Mouse (Mus musculus): ENCODE results near the gene Tmprss4. TPM values are rescaled to one million over a fixed set of nuclear protein-coding genes. Genes with fewer than 3 reads are reported as not detected.

The Tmprss4 gene
- polyA plus RNA-seq, 1 experiment from 2014 or later, result 0.08 TPM

DNA sequence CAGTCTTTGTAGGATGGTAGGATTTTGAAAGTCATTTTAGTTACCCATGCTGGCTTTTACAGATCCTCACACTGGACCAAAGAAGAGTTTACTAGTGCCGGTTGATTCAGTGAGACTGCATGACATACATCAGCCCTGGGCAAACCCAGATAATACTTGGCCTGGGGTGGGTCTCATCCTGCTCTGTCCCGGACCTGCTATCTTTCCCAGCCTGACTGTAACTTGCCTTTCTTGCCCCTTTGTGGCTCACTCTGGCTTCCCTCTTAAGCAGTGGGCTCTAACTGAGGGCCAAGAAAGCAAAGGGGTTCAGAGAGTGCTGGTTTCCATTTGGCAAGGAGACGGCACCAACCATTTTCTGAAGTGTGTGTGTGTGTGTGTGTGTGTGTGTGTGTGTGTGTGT is 15.8 kb upstream of the Tmprss4 start:
- Histone ChIP-seq H3K4me3 (no peak overlapping the region), H3K9me3 (no peaks in the 10 kb centered on the region), H3K27me3 (replicated peaks) (0 out of 2 replicates have a peak, but pooled peaks cover 6% of the 10 kb centered on the region), H3K9ac (no peak overlapping the region), H3K4me1 (no peaks in the 10 kb centered on the region), H3K27ac (no peak overlapping the region), H3K4me2 (replicated peaks) (no peak overlapping the region), H3K36me3 (no peaks in the 10 kb centered on the region)
- no peak for ATAC-seq (ENCODE audit: low FRiP score, low read depth)
- 83% methylated on average over 3 of the region's 3 CpGs for WGBS

GRCm38 (mm10) chr9:45215526-45216179 is 11.8 kb upstream of the Tmprss4 start:
- no peaks in the 10 kb centered on the region for H3K4me1 ChIP-seq
- H3K4me3 ChIP-seq, result no peak overlapping the region
- no peak for ATAC-seq (ENCODE audit: low FRiP score, low read depth)
- no peak overlapping the region for H3K4me2 ChIP-seq (replicated peaks)
- no peak overlapping the region for H3K27ac ChIP-seq
- H3K27me3 ChIP-seq (replicated peaks), result 0 out of 2 replicates have a peak, but pooled peaks cover 6% of the 10 kb centered on the region
- H3K36me3 ChIP-seq, result no peaks in the 10 kb centered on the region
- no peaks in the 10 kb centered on the region for H3K9me3 ChIP-seq
- no peak overlapping the region for H3K9ac ChIP-seq
- WGBS, result 73% methylated on average over 11 of the region's 11 CpGs

- WGBS, result 78% methylated on average over 6 of the region's 6 CpGs
- no peak for ATAC-seq (ENCODE audit: low FRiP score, low read depth)
- H3K27ac ChIP-seq, result no peak overlapping the region
Measured at GRCm38 (mm10) chr9:45212001-45212400, 8.1 kb upstream of the Tmprss4 start.

GRCm38 (mm10) chr9:45207015-45207743 is 3.3 kb upstream of the Tmprss4 start:
- Histone ChIP-seq H3K4me3 (no peak overlapping the region), H3K4me1 (no peaks in the 10 kb centered on the region), H3K27me3 (replicated peaks) (no peaks in the 10 kb centered on the region), H3K36me3 (no peaks in the 10 kb centered on the region), H3K9ac (no peak overlapping the region), H3K27ac (no peak overlapping the region), H3K9me3 (no peaks in the 10 kb centered on the region), H3K4me2 (replicated peaks) (no peak overlapping the region)
- no peak for ATAC-seq (ENCODE audit: low FRiP score, low read depth)
- 76% methylated on average over 7 of the region's 7 CpGs for WGBS

More at GRCm38 (mm10) chr9:45212001-45212400, 8.1 kb upstream of the Tmprss4 start:
- Histone ChIP-seq H3K4me2 (replicated peaks) (no peak overlapping the region), H3K4me3 (no peak overlapping the region), H3K27me3 (replicated peaks) (0 out of 2 replicates have a peak, but pooled peaks cover 3% of the 10 kb centered on the region), H3K9me3 (no peaks in the 10 kb centered on the region), H3K36me3 (no peaks in the 10 kb centered on the region), H3K9ac (no peak overlapping the region), H3K4me1 (no peaks in the 10 kb centered on the region)

- H3K27me3 ChIP-seq (replicated peaks), result no peaks in the 10 kb centered on the region
- no peak overlapping the region for H3K4me3 ChIP-seq
- no peaks in the 10 kb centered on the region for H3K9me3 ChIP-seq
- WGBS, result 70% methylated on average over 4 of the region's 4 CpGs
- no peak overlapping the region for H3K27ac ChIP-seq
- H3K9ac ChIP-seq, result no peak overlapping the region
- no peaks in the 10 kb centered on the region for H3K36me3 ChIP-seq
- no peak for ATAC-seq (ENCODE audit: low FRiP score, low read depth)
- H3K4me1 ChIP-seq, result no peaks in the 10 kb centered on the region
- no peak overlapping the region for H3K4me2 ChIP-seq (replicated peaks)
Measured at GRCm38 (mm10) chr9:45206121-45206520, 2.2 kb upstream of the Tmprss4 start.

- H3K36me3 ChIP-seq, result no peaks in the 10 kb centered on the region
- 88% methylated on average over 5 of the region's 5 CpGs for WGBS
- no peak overlapping the region for H3K27ac ChIP-seq
- H3K4me3 ChIP-seq, result no peak overlapping the region
- no peaks in the 10 kb centered on the region for H3K4me1 ChIP-seq
- no peaks in the 10 kb centered on the region for H3K27me3 ChIP-seq (replicated peaks)
- H3K4me2 ChIP-seq (replicated peaks), result no peak overlapping the region
- H3K9me3 ChIP-seq, result no peaks in the 10 kb centered on the region
- no peak for ATAC-seq (ENCODE audit: low FRiP score, low read depth)
- H3K9ac ChIP-seq, result no peak overlapping the region
Measured at GRCm38 (mm10) chr9:45205143-45205542, 1.3 kb upstream of the Tmprss4 start.

DNA sequence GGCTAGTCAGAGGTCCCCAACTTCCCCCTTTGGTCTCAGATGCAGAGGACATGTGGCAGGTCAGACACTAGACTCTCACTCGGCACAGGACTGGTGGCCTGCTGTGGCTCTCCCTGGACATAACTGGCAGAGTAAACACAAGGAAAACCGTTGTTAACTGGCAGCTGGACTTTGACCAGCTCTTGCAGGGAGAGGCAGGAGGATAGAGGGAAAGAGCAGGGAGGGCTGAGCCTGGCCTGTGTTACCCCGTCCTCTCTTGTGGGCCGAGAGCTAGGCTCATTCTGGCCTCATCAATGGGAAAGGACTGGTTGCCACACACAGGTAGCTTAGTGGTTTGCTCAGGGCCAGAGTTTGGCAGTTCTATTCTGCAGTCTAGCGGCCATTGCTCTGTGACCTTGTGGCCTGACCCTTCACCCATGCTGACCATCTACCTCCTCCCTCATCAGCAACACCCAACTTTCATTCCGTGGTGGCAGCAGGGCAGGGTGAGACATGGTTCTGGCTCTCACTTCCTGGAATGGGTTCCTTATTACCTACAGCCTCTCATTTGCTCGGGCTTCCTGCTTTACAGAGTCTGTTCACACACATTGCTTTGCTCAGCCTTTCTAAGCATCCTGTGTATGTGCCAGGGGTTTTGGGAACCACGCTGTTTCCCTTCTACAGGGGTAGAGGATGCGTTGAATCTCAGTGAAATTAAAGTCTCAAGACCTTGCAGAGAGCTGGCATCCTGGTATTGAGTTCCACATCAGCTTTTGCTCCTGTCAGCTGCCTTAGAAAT is 1.7 kb downstream of the Tmprss4 start:
- no peak overlapping the region for H3K27ac ChIP-seq
- no peaks in the 10 kb centered on the region for H3K27me3 ChIP-seq (replicated peaks)
- no peaks in the 10 kb centered on the region for H3K36me3 ChIP-seq
- no peak overlapping the region for H3K4me2 ChIP-seq (replicated peaks)
- no peak overlapping the region for H3K4me3 ChIP-seq
- 80% methylated on average over 9 of the region's 9 CpGs for WGBS
- H3K9ac ChIP-seq, result no peak overlapping the region
- no peaks in the 10 kb centered on the region for H3K4me1 ChIP-seq
- no peak for ATAC-seq (ENCODE audit: low FRiP score, low read depth)
- H3K9me3 ChIP-seq, result no peaks in the 10 kb centered on the region

DNA sequence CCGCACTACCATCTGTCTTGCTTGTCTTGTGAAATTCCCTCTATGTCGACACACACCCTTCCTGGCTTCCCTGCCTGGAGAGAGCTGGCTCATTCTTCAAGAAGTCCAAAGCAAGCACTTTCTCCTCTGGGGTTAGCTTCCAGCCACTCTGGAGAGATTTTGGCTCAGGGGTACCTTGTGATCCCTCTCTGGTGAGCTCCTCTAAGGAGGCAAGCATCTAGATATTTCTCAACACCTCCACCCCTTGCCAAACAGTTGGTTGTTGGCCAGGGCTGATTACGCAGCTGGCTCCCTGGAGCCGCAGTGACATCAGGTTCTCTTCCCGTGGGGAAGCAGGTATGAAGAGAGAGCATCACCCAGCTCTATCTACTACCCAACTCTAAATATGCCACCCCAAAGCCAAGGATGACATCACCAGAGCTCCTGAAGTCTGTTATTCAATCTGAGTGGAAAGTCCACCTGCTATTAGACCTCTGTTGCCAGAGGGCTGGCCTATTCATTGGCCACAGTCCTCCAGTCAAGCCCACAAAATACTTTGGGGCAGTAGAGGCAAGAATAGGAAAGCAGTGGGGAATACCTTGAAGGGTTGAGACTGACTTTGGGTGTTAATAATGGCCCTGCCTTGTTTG is 2.5 kb downstream of the Tmprss4 start:
- Histone ChIP-seq H3K36me3 (no peaks in the 10 kb centered on the region), H3K4me3 (no peak overlapping the region), H3K9ac (no peak overlapping the region), H3K4me2 (replicated peaks) (no peak overlapping the region), H3K9me3 (no peaks in the 10 kb centered on the region), H3K4me1 (no peaks in the 10 kb centered on the region), H3K27ac (no peak overlapping the region), H3K27me3 (replicated peaks) (no peaks in the 10 kb centered on the region)
- 89% methylated on average over 5 of the region's 5 CpGs for WGBS
- ATAC-seq (ENCODE audit: low FRiP score, low read depth), result no peak

GRCm38 (mm10) chr9:45197549-45197948 is 6.3 kb downstream of the Tmprss4 start:
- no peak overlapping the region for H3K4me3 ChIP-seq
- no peaks in the 10 kb centered on the region for H3K27me3 ChIP-seq (replicated peaks)
- WGBS, result 88% methylated on average over 5 of the region's 5 CpGs
- H3K36me3 ChIP-seq, result no peaks in the 10 kb centered on the region
- no peak overlapping the region for H3K4me2 ChIP-seq (replicated peaks)
- H3K9me3 ChIP-seq, result no peaks in the 10 kb centered on the region
- H3K27ac ChIP-seq, result no peak overlapping the region
- no peak for ATAC-seq (ENCODE audit: low FRiP score, low read depth)
- H3K4me1 ChIP-seq, result no peaks in the 10 kb centered on the region
- no peak overlapping the region for H3K9ac ChIP-seq

- 71% methylated on average over 8 of the region's 8 CpGs for WGBS
Measured at GRCm38 (mm10) chr9:45196125-45196830, 7.6 kb downstream of the Tmprss4 start.

GRCm38 (mm10) chr9:45195468-45195867 is 8.4 kb downstream of the Tmprss4 start:
- no peak overlapping the region for H3K9ac ChIP-seq
- H3K9me3 ChIP-seq, result no peaks in the 10 kb centered on the region
- H3K36me3 ChIP-seq, result no peaks in the 10 kb centered on the region
- no peaks in the 10 kb centered on the region for H3K4me1 ChIP-seq
- H3K4me2 ChIP-seq (replicated peaks), result no peak overlapping the region
- no peak for ATAC-seq (ENCODE audit: low FRiP score, low read depth)
- no peak overlapping the region for H3K27ac ChIP-seq
- no peaks in the 10 kb centered on the region for H3K27me3 ChIP-seq (replicated peaks)
- WGBS, result 76% methylated on average over 4 of the region's 4 CpGs
- no peak overlapping the region for H3K4me3 ChIP-seq

More at GRCm38 (mm10) chr9:45196125-45196830, 7.6 kb downstream of the Tmprss4 start:
- Histone ChIP-seq H3K4me1 (no peaks in the 10 kb centered on the region), H3K4me2 (replicated peaks) (no peak overlapping the region), H3K27ac (no peak overlapping the region), H3K9ac (no peak overlapping the region), H3K4me3 (no peak overlapping the region), H3K36me3 (no peaks in the 10 kb centered on the region), H3K27me3 (replicated peaks) (no peaks in the 10 kb centered on the region), H3K9me3 (no peaks in the 10 kb centered on the region)
- ATAC-seq (ENCODE audit: low FRiP score, low read depth), result no peak
